Mouse (Mus musculus) megakaryocyte progenitor cell, adult 5-6 weeks (primary cell): ENCODE data around the gene 2900026A02Rik. TPM values are rescaled to one million over a fixed set of nuclear protein-coding genes. Genes with fewer than 3 reads are reported as not detected.

ENCODE experiments used
- ATAC-seq: replicated peaks from 2 replicates; pipeline ENCODE4 v1.8.0; 2016; ENCODE audit warnings: mild to moderate bottlenecking, moderate TSS enrichment, inconsistent platforms; ENCODE audit not compliant: poor library complexity
- total RNA-seq, 2 experiments: library from RNA; stranded (forward) in 1 of 2; stranded (reverse) in 1 of 2; fragments of 157-497, 149-512 nt in 1 of 2; fragments of 200-1000 nt in 1 of 2; gene quantifications; 2 replicates each; pipeline versions ENCODE4 v1.2.3 to v1.2.4; 2015 to 2017

2900026A02Rik gene
- total RNA-seq, 2 experiments from 2014 or later = 1.3 to 2.7 TPM

- ATAC-seq = no peak
Measured at GRCm38 (mm10) chr5:113101457-113101856, 119.6 kb downstream of the 2900026A02Rik start.

DNA sequence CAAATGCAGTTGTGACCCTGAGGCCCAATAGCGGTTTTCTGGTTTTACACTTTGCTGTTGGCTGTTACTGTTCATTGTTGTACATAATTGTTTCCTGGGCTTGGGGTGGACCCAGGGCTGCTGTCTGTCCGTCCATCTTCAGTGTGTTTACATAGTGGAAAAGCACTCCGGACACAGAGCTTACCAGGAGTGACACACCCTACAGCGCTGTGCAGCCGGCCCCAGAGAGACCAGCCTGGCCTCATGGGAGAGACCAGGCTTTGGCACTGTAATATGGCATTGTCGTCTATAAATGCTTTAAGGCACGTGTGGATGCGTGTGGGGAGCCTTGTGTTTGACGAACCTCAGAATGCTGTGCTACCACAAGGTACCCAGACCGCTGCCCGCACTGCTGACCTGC lies 120.6 kb downstream of the 2900026A02Rik start:
- ATAC-seq = no peak

GRCm38 (mm10) chr5:113099546-113099945 lies 121.5 kb downstream of the 2900026A02Rik start:
- peak; percentile 99 for ATAC-seq

DNA sequence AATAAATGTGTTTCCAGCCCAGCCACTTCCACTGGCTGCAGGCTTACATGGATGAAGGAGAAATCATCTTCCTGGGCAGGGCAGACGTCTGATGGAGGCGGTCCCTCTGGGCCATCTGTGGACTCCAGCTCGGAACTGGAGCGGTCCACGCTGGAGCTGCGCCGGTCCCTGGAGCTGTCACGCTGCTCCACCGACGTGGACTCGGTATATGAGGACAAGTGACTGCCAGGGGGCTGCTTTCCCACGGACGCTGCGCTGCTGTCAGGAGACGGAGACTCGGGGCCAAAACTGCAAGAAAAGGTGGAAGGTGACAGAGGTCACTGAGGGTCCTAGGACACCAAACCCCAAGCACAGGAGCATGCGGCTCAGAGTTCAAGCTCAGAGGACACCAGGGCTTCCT lies 123.5 kb downstream of the 2900026A02Rik start:
- no peak for ATAC-seq

- ATAC-seq = no peak
Measured at GRCm38 (mm10) chr5:113095456-113095855, 125.6 kb downstream of the 2900026A02Rik start.

DNA sequence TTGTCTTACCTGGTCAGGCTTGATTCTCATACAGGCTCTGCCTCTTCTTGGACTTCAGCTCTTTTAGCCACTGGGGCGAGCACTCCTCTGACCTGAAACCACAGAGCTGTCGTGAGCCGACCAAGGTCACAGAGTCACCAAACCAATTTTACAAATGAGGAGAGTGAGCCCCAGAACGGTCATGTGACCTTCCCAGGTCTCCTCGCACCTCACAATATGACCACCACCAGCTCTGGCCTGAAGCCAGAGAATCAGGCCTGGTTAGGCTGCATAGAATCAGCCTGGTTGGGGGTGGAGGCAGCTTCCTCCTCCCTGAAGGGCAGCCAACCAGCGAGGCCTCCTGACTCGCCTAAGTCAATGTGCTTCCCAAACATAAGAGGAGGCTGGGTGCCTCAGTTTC lies 128.6 kb downstream of the 2900026A02Rik start:
- ATAC-seq = no peak

GRCm38 (mm10) chr5:113091162-113091561 lies 129.9 kb downstream of the 2900026A02Rik start:
- peak; percentile 90 for ATAC-seq

- no peak for ATAC-seq
Measured at GRCm38 (mm10) chr5:113090750-113091149, 130.3 kb downstream of the 2900026A02Rik start.

GRCm38 (mm10) chr5:113090077-113090690 lies 130.9 kb downstream of the 2900026A02Rik start:
- no peak for ATAC-seq

- ATAC-seq = no peak
Measured at GRCm38 (mm10) chr5:113087465-113087864, 133.6 kb downstream of the 2900026A02Rik start.

DNA sequence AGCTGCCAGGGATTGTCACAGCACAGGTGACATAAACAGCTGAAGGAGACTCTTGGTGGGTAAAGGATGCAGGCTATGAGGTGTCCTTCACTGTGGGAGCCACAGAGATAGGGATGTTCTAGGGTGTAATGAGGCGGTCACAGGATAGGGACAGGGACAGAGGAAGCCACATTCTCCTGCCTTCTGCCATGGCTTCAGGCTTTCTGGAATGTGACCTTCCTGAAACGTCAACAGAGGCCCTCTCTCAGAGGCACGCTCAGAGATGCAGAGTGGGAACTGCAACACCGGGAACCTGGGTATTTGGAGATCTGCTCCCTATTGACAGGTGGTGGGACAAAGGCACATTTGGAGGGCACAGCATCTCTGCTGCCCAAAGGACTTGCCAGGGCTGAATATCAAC lies 134.0 kb downstream of the 2900026A02Rik start:
- no peak for ATAC-seq

- ATAC-seq = no peak
Measured at GRCm38 (mm10) chr5:113086439-113086838, 134.6 kb downstream of the 2900026A02Rik start.

- ATAC-seq = no peak
Measured at GRCm38 (mm10) chr5:113085931-113086330, 135.1 kb downstream of the 2900026A02Rik start.

DNA sequence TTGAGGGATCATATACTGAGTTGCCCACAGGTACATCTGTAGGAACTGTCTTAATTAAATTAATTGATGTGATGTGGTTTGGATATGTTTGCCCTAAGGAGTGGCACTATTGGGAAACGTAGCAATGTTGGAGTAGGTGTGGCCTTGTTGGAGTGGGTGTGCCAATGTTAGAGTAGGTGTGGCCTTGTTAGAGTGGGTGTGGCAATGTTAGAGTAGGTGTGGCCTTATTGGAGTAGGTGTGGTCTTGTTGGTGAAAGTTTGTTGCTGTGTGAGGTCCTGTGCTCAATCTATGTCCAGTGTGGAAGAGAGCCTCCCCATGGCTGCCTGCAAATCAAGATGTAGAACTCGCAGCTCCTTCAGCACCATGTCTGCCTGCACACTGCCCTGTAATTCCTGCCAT lies 136.7 kb downstream of the 2900026A02Rik start:
- no peak for ATAC-seq

- ATAC-seq = no peak
Measured at GRCm38 (mm10) chr5:113082356-113083168, 138.5 kb downstream of the 2900026A02Rik start.

GRCm38 (mm10) chr5:113081439-113081838 lies 139.6 kb downstream of the 2900026A02Rik start, which contains the start of gene Crybb3:
Gene Crybb3 (minus strand): TSS chr5:113081584.
- no peak for ATAC-seq

- no peak for ATAC-seq
Measured at GRCm38 (mm10) chr5:113081020-113081419, 140.0 kb downstream of the 2900026A02Rik start.

GRCm38 (mm10) chr5:113079783-113080182 lies 141.3 kb downstream of the 2900026A02Rik start:
- peak; percentile 73 for ATAC-seq

- peak; percentile 59 for ATAC-seq
Measured at GRCm38 (mm10) chr5:113078686-113079085, 142.3 kb downstream of the 2900026A02Rik start.

GRCm38 (mm10) chr5:113070017-113070416 lies 151.0 kb downstream of the 2900026A02Rik start, which contains the start of gene Crybb2:
Gene Crybb2 (minus strand): TSS chr5:113070117.
- no peak for ATAC-seq

DNA sequence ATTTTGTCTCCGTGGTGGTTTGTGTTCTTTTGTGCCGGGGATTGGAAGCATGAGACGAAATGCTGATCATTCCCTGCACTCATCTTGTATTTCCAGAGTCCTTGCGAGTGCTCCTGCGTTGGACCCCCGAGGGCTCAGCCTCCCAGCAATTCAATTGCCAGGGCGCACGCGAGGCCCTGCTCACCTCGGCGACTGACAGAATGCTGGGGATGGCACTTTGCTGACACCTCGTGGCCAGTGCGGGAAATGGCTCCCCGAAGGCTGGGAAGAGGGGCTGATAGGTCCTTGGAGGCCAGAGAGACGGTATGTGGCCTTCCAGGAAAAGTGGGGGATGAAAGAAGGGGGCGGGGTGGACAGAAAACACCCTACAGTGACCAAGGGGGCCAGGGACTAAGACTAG lies 166.7 kb downstream of the 2900026A02Rik start:
- ATAC-seq = peak; percentile 98

DNA sequence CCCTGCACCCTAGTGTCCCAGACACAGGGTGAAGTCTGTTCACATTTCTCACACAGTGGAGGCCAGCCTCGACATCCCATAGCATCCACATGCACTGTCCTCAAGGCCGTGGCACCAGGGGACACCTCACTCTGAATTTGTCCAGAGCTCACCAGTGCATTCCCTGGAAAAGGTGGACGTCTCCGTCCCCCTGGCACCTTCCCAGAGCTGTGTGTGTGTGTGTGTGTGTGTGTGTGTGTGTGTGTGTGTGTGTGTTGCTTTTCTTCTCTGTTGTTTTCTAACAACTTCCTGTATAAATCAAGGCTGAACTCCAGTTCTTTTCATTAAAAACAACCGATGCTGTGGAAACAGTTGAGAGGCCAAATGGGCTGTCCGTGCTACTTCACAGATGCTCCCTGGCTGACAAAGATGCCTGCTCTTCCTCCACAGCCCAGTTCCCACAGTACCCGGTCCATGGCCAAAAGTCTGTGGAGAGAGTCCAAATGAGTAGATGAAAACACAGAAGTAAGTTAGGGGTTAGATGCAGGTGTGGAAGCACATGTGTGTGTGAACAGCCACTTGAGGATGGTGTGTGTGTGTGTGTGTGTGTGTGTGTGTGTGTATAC lies 170.4 kb downstream of the 2900026A02Rik start:
- no peak for ATAC-seq
